Mouse (Mus musculus) gastrocnemius, postnatal 25 days (tissue): ENCODE measurements around the gene Slc9b2. TPM values are rescaled to one million over a fixed set of nuclear protein-coding genes. Genes with fewer than 3 reads are reported as not detected.

Experiments used
- DNase-seq: peaks from one replicate; pipeline ENCODE4 v3.0.0; 2022
- total RNA-seq, 2 experiments: library from RNA; stranded (reverse); gene quantifications; 1 replicate in 1 of 2; 2 replicates in 1 of 2; pipeline ENCODE4 v1.2.3; 2021

The Slc9b2 gene
- total RNA-seq, 2 experiments from 2014 or later: 0.18 to 0.43 TPM

- no peak for DNase-seq
These were observed 5.5 kb downstream of the Slc9b2 start for GRCm38 (mm10) chr3:135312916-135313491.

- DNase-seq: no peak
These were observed 6.2 kb downstream of the Slc9b2 start for GRCm38 (mm10) chr3:135313727-135314126.

- no peak for DNase-seq
These were observed 7.3 kb downstream of the Slc9b2 start for GRCm38 (mm10) chr3:135314811-135315210.

- DNase-seq: no peak
These were observed 8.4 kb downstream of the Slc9b2 start for GRCm38 (mm10) chr3:135315720-135316425.

- no peak for DNase-seq
These were observed 10.8 kb downstream of the Slc9b2 start for GRCm38 (mm10) chr3:135318331-135318730.

GRCm38 (mm10) chr3:135324354-135324753 is 16.9 kb downstream of the Slc9b2 start:
- no peak for DNase-seq

- DNase-seq: no peak
These were observed 19.7 kb downstream of the Slc9b2 start for GRCm38 (mm10) chr3:135327176-135327575.

- DNase-seq: no peak
These were observed 20.1 kb downstream of the Slc9b2 start for GRCm38 (mm10) chr3:135327601-135328000.

GRCm38 (mm10) chr3:135328560-135328959 is 21.1 kb downstream of the Slc9b2 start:
- DNase-seq: no peak

- DNase-seq: no peak
These were observed 25.2 kb downstream of the Slc9b2 start for GRCm38 (mm10) chr3:135332691-135333090.

GRCm38 (mm10) chr3:135333763-135334162 is 26.3 kb downstream of the Slc9b2 start:
- no peak for DNase-seq

- no peak for DNase-seq
These were observed 40.3 kb downstream of the Slc9b2 start, which contains the start of gene Slc9b1 for GRCm38 (mm10) chr3:135347739-135348264. Slc9b1 (plus strand) TSS chr3:135348029.

- no peak for DNase-seq
These were observed 41.5 kb downstream of the Slc9b2 start for GRCm38 (mm10) chr3:135349022-135349421.

GRCm38 (mm10) chr3:135351857-135352256 is 44.4 kb downstream of the Slc9b2 start:
- DNase-seq: no peak

- DNase-seq: no peak
These were observed 49.9 kb downstream of the Slc9b2 start for GRCm38 (mm10) chr3:135357394-135357793.

GRCm38 (mm10) chr3:135375836-135376235 is 68.3 kb downstream of the Slc9b2 start:
- no peak for DNase-seq

- DNase-seq: no peak
These were observed 69.9 kb downstream of the Slc9b2 start for GRCm38 (mm10) chr3:135377445-135377844.

- no peak for DNase-seq
These were observed 72.4 kb downstream of the Slc9b2 start for GRCm38 (mm10) chr3:135379868-135380267.

GRCm38 (mm10) chr3:135393186-135393585 is 85.7 kb downstream of the Slc9b2 start:
- DNase-seq: no peak
